Mouse (Mus musculus) midbrain, postnatal 0 days (tissue): ENCODE results near the gene Tmem11. TPM values are rescaled to one million over a fixed set of nuclear protein-coding genes. Genes with fewer than 3 reads are reported as not detected.

Experiments used
- ATAC-seq: fragments of 200-750 bp; cut with Nextera tagmentation; 2 replicates; pipeline ENCODE4 v1.8.0; 2017; ENCODE audit warnings: moderate number of reproducible peaks, mild to moderate bottlenecking, moderate TSS enrichment, moderate library complexity; ENCODE audit not compliant: low FRiP score
- DNase-seq: peaks from one replicate; pipeline ENCODE4 v3.0.0-alpha.2; 2015; ENCODE audit warnings: low spot score
- H3K27ac ChIP-seq: fragments of 300-500 bp; sonication (generic); 2 replicates; pipeline ENCODE4 v1.5.1; 2014; ENCODE audit warnings: low read depth, mild to moderate bottlenecking, low read length, mixed read lengths
- H3K27me3 ChIP-seq: fragments of 300-500 bp; sonication (generic); 2 replicates; pipeline ENCODE4 v1.6.1; 2014; ENCODE audit warnings: low read length, control low read depth, mixed read lengths; ENCODE audit not compliant: insufficient read depth
- H3K36me3 ChIP-seq: fragments of 300-500 bp; sonication (generic); 2 replicates; pipeline ENCODE4 v1.6.1; 2014; ENCODE audit warnings: low read length, control low read depth, mixed read lengths; ENCODE audit not compliant: insufficient read depth
- H3K4me1 ChIP-seq: fragments of 300-500 bp; sonication (generic); 2 replicates; pipeline ENCODE4 v1.6.1; 2014; ENCODE audit warnings: mild to moderate bottlenecking, control low read depth, antibody characterized with exemption, low read length, mixed read lengths; ENCODE audit not compliant: insufficient read depth
- H3K4me2 ChIP-seq: fragments of 300-500 bp; sonication (generic); 2 replicates; pipeline ENCODE4 v1.6.1; 2014; ENCODE audit warnings: low read depth, mild to moderate bottlenecking, low read length, mixed read lengths; ENCODE audit not compliant: poor library complexity, severe bottlenecking
- H3K4me3 ChIP-seq: fragments of 300-500 bp; sonication (generic); 2 replicates; pipeline ENCODE4 v1.5.1; 2014; ENCODE audit warnings: low read depth, mild to moderate bottlenecking, low read length, moderate library complexity
- H3K9ac ChIP-seq: fragments of 300-500 bp; sonication (generic); replicated peaks from 2 replicates; pipeline ENCODE4 v1.6.1; 2014; ENCODE audit warnings: mild to moderate bottlenecking, low read length, moderate library complexity, mixed read lengths; ENCODE audit not compliant: poor library complexity, severe bottlenecking
- H3K9me3 ChIP-seq: fragments of 300-500 bp; sonication (generic); 2 replicates; pipeline ENCODE4 v1.6.1; 2016; ENCODE audit warnings: low read length, control low read depth
- CTCF ChIP-seq: IDR thresholded peaks from 2 replicates; pipeline ENCODE4 v1.5.1; 2016; ENCODE audit warnings: antibody characterized with exemption, mild to moderate bottlenecking
- WGBS: fragments of 180-500 bp; shearing (Covaris S2); extraction: QIAGEN DNeasy Blood & Tissue Kit; methylation state at CpG from one replicate; pipeline ENCODE4 v1.1.7; 2014; 5-methylcytosine and 5-hydroxymethylcytosine counted together
- polyA plus RNA-seq: library from polyadenylated mRNA; unstranded; fragments of >200 nt; fragmentation: Nextera tagmentation; extraction: Ambion mirVana; gene quantifications from 2 replicates; pipeline ENCODE4 v1.2.1, GENCODE M21; 2015
- total RNA-seq: library from RNA; depleted of rRNA; stranded (reverse); fragments of >200 nt; gene quantifications from 2 replicates; pipeline ENCODE4 v1.2.3, GENCODE M21; 2014

Gene Tmem11
- total and polyA plus RNA-seq, 2 experiments from 2014 or later: 52.0 to 53.4 TPM

DNA sequence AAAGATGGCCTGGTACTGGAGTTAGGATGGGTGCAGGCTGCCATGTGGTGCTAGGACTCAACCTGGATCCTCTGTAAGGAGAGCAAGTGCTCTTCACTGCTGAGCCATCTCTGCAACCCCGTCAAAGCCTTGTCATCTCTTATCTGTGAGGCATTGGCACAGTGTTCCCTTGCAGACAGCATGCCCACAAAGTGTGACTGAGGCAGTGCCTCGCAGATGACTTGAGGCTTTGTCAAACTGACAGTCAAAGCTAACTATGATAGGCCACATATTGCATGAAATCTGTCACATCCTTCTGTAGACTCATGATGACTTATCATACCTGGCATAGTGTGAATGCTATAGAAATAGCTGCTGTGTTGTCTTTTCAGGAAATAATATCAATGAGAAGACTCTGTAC lies 40.9 kb upstream of the Tmem11 start:
- WGBS: 83% methylated on average over 2 of the region's 2 CpGs
- no peaks in the 10 kb centered on the region for H3K4me1 ChIP-seq
- no peak overlapping the region for H3K27ac ChIP-seq
- no peaks in the 10 kb centered on the region for H3K9me3 ChIP-seq
- no peaks in the 10 kb centered on the region for H3K36me3 ChIP-seq
- H3K9ac ChIP-seq: no peak overlapping the region
- ATAC-seq (no peak), DNase-seq (no peak)
- no peak for TF ChIP-seq CTCF
- no peaks in the 10 kb centered on the region for H3K27me3 ChIP-seq
- H3K4me2 ChIP-seq: no peak overlapping the region
- no peak overlapping the region for H3K4me3 ChIP-seq

DNA sequence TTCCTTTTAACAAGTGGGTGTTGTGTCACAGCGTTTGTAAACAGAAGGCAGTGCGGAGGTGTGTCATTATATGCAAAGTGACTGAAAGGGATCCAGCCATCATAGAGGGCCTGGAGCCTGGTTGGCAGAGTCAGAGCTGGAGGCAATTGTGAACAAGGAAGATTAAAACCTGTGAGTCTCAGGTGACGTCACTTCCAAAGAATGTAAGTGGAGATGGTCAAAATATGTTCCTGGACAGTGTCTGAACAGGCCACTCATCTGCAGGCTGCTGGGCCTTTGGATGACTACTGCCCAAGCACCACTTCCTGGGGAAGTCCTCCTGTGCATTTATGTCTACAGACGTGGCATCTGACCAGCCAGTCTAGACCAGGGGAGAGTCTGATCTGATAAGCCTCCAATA lies 36.1 kb upstream of the Tmem11 start:
- Histone ChIP-seq H3K9me3 (no peaks in the 10 kb centered on the region), H3K4me2 (no peak overlapping the region), H3K4me3 (no peak overlapping the region), H3K4me1 (peaks cover 16% of the 10 kb centered on the region; the same call in 1 of the 2 replicates), H3K27me3 (no peaks in the 10 kb centered on the region), H3K9ac (no peak overlapping the region), H3K27ac (no peak overlapping the region), H3K36me3 (no peaks in the 10 kb centered on the region)
- TF ChIP-seq CTCF: no peak
- ATAC-seq (no peak), DNase-seq (no peak)
- 82% methylated on average over 4 of the region's 4 CpGs for WGBS

DNA sequence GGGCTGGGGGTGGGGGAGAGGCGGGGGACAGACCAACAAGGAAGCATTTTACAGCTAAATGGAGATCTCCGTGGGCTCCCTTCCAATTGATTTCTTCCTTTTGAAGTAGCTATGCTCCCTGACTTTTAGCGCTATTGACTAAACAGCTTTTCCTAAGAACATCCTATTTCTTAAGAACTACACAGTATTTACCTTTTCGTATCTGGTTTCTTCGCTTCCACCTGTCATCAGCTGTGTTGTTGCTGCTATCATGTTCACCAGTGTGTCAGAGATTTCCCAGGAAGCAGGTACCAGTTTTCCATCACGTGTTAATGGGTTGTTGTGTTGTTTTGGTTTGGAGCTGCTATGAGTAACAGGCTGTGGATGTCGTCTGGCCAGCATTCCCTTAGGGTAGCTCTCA lies 35.4 kb upstream of the Tmem11 start, which contains the start of gene Natd1:
Gene Natd1, minus strand, starts transcription at position 260 of the 400 bp plus-strand sequence.
- ATAC-seq (no peak), DNase-seq (no peak)
- Histone ChIP-seq H3K36me3 (no peaks in the 10 kb centered on the region), H3K4me3 (peak within 1 kb of the TSS; percentile 98), H3K4me1 (peaks cover 16% of the 10 kb centered on the region; the same call in 1 of the 2 replicates), H3K9ac (peak within 1 kb of the TSS; percentile 91), H3K27ac (peak within 1 kb of the TSS; percentile 80), H3K27me3 (no peaks in the 10 kb centered on the region), H3K4me2 (peak within 1 kb of the TSS; percentile 63), H3K9me3 (no peaks in the 10 kb centered on the region)
- TF ChIP-seq CTCF: no peak
- 27% methylated on average over 7 of the region's 7 CpGs for WGBS

DNA sequence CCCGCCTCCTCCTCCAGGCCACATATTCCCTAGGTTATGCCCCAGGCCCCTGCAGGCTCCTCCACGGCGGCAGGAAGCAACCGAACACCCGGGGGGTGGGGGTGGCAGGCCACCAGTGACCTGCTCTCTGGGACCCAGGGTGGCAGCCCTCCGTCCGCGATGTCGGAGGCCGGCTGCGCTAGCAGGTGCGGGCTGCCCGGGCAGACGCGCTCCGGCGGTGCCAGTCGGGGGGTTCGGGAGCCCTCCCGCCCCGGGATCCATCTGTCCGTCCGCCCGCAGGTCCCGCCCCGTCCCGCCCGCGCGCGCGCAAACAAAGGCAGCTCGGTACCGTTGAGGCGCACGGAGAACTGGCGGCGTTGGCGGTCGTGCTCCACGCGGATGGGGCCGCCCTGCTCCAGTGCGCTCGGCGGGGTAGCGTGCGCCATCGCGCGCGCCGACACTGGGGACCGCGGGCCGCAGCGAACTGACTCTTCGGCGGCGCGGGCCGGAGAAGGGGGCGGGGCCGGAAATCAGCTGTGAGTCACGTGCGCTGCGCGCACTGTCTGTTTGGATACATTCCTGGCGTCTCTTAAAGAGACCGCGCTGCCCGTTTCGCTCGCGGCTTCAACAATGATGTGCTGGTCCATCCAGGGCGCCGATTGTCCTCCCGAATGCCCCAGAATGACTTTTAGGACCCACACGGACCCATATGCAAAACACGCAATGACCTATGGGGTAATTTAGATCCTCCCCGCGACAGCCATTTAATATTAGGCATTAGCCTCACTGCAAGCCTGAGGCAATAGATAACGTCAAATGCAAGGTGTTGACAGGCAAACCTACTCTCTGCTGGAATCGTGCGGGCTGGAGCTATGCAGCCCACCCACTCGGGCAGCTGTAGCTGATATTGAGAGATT lies 34.5 kb upstream of the Tmem11 start:
- peak overlapping the region; percentile 91 for H3K9ac ChIP-seq
- TF ChIP-seq CTCF: no peak
- DNase-seq (peak; percentile 96), ATAC-seq (peak; percentile 94)
- peak overlapping the region; percentile 63 for H3K4me2 ChIP-seq
- no peaks in the 10 kb centered on the region for H3K27me3 ChIP-seq
- peaks cover 16% of the 10 kb centered on the region; the same call in 1 of the 2 replicates for H3K4me1 ChIP-seq
- under 1% methylated on average over 81 of the region's 86 CpGs for WGBS
- H3K9me3 ChIP-seq: no peaks in the 10 kb centered on the region
- peak overlapping the region; percentile 98 for H3K4me3 ChIP-seq
- no peaks in the 10 kb centered on the region for H3K36me3 ChIP-seq
- peak overlapping the region; percentile 80 for H3K27ac ChIP-seq

DNA sequence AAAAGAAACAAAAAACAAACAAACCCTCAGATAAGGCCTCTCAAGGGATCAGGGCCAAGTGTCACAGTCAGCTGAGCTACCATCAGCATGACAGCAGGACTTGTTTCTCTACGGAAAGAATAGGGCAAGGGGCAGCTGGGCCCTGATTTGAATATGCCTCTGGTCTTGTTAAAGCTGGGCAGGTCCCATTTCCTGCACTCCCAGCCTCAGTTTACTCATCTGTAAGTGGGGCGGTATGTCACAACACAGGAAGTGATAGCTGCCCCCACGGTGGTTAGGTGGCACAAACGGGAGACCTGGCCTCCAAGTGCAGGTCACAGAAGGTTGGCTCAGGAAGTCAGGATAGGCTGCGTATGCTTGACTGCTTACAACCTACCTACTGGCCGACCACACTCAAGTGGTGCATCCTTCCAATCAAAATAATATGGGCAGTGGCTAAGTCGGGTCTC lies 33.5 kb upstream of the Tmem11 start:
- Histone ChIP-seq H3K4me1 (peaks cover 16% of the 10 kb centered on the region; the same call in 1 of the 2 replicates), H3K9ac (peak overlapping the region; percentile 91; the same call in 1 of the 2 replicates), H3K27ac (no peak overlapping the region), H3K9me3 (no peaks in the 10 kb centered on the region), H3K27me3 (no peaks in the 10 kb centered on the region), H3K36me3 (no peaks in the 10 kb centered on the region), H3K4me3 (peak overlapping the region; percentile 98), H3K4me2 (peak overlapping the region; percentile 63)
- 34% methylated on average over 7 of the region's 7 CpGs for WGBS
- DNase-seq (no peak), ATAC-seq (no peak)
- no peak for TF ChIP-seq CTCF

DNA sequence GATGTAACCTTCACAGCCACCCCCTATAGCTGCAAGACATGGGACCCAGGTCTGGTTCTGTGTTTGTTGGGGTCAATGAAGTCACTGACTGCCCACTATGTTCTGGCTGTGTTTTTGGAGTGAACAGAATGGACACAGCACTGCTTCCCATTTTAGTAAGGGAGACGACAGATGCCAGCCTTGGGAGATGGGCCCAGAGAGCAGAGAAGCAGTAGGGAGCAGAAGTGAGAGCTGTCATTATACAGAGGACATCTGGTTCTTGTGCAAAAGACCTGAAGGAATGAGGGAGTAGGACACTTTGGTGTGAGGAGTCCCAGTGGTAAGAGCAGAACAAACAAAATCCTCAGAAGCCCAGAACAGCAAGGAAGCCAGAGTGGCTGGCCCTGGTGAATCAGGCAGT lies 30.6 kb upstream of the Tmem11 start:
- no peak overlapping the region for H3K27ac ChIP-seq
- 82% methylated on average over 1 of the region's 1 CpGs for WGBS
- no peak overlapping the region for H3K9ac ChIP-seq
- peaks cover 16% of the 10 kb centered on the region; the same call in 1 of the 2 replicates for H3K4me1 ChIP-seq
- H3K27me3 ChIP-seq: no peaks in the 10 kb centered on the region
- H3K36me3 ChIP-seq: peaks cover 15% of the 10 kb centered on the region
- no peak overlapping the region for H3K4me2 ChIP-seq
- no peak overlapping the region for H3K4me3 ChIP-seq
- H3K9me3 ChIP-seq: no peaks in the 10 kb centered on the region
- no peak for DNase-seq
- no peak for TF ChIP-seq CTCF
- ATAC-seq: no peak
